9 mouse cellular contexts compared by ENCODE assay signal in genomic region chr17:49530215-49530614, GRCm38 (mm10). TPM values are rescaled to one million over a fixed set of nuclear protein-coding genes. Genes with fewer than 3 reads are reported as not detected.
DNase-seq lines count a peak whose midpoint lies in the region; ATAC-seq lines count a peak whose summit lies in the region.
"Had no signal": no experiment of that assay in that cellular context is flagged by ENCODE, and none has a peak within 500 bp of the region (broad histone marks: within the 10 kb centered on the region; RNA-seq: fewer than 3 reads in every experiment).

No protein-coding gene starts in this region.

- H3K27me3 ChIP-seq in heart, embryonic 11.5 days (ENCODE audit: control insufficient read depth, insufficient read depth, low read length), result no peaks in the 10 kb centered on the region; the same call in 1 of the 2 replicates
- H3K27me3 ChIP-seq: neural tube, embryonic 12.5 days had no signal

- H3K27ac ChIP-seq in heart, embryonic 11.5 days (ENCODE audit: low read depth, low read length), result no peak overlapping the region
- H3K27ac ChIP-seq: neural tube, embryonic 12.5 days had no signal

- ATAC-seq in heart, embryonic 11.5 days (replicated peaks; ENCODE audit: insufficient number of reproducible peaks, low FRiP score, low TSS enrichment), result no peak

- peak; percentile 44 for DNase-seq in gastrocnemius, postnatal 10 days
- DNase-seq in gastrocnemius, adult 8-10 months (ENCODE audit: low spot score in 2 of 2), result no peak
- peak; percentile 62 for DNase-seq in right cerebral cortex, postnatal 4 days
- DNase-seq in right cerebral cortex, postnatal 25 days, result no peak
- DNase-seq in cerebellum, adult 8-10 months, result peak; percentile 60
- peak; percentile 73 for DNase-seq in kidney, adult 9 months
- peak; percentile 79 for DNase-seq in mesoderm, embryonic 11.5 days (ENCODE audit: low read depth, low spot score)

- WGBS in heart, embryonic 11.5 days (ENCODE audit: insufficient replicate concordance), result 23% methylated on average over 3 of the region's 3 CpGs

- no peaks in the 10 kb centered on the region for H3K4me1 ChIP-seq in heart, embryonic 11.5 days (ENCODE audit: control insufficient read depth, insufficient read depth, low read length)
- H3K4me1 ChIP-seq: neural tube, embryonic 12.5 days had no signal

- H3K4me2 ChIP-seq in heart, embryonic 11.5 days, result no peak overlapping the region
- H3K4me2 ChIP-seq: neural tube, embryonic 12.5 days had no signal

- H3K9ac ChIP-seq in heart, embryonic 11.5 days (ENCODE audit: low read depth, low read length), result no peak overlapping the region
- H3K9ac ChIP-seq: neural tube, embryonic 12.5 days had no signal

- H3K36me3 ChIP-seq in heart, embryonic 11.5 days (ENCODE audit: control insufficient read depth, insufficient read depth, low read length), result no peaks in the 10 kb centered on the region; the same call in 1 of the 2 replicates

- H3K9me3 ChIP-seq in heart, embryonic 11.5 days (replicated peaks; ENCODE audit: control insufficient read depth, low read length), result no peaks in the 10 kb centered on the region
- H3K9me3 ChIP-seq: neural tube, embryonic 12.5 days had no signal

- no peak overlapping the region for H3K4me3 ChIP-seq in heart, embryonic 11.5 days (ENCODE audit: low read depth, low read length)
- H3K4me3 ChIP-seq: neural tube, embryonic 12.5 days had no signal

RNA-seq across cellular contexts. Expression of gene Daam2, which starts 33.9 kb away (rescaled TPM):
- 10 to 100 TPM; 13.1 to 13.4 TPM for total RNA-seq in gastrocnemius, postnatal 10 days (2021)
- total RNA-seq in gastrocnemius, adult 8-10 months (2022), result 1 to 10 TPM; 2.2 to 3.8 (median 2.6) TPM
- 4.5 and 5.7 TPM in 2 replicates for polyA plus RNA-seq in heart, embryonic 11.5 days (2014; fragmentation: Nextera tagmentation; extraction: Ambion mirVana)

Comparison
In these comparisons a context has a peak if more than half of its experiments do, and no peak if none do; other contexts are left out.
1. DNase-seq: peak in gastrocnemius, postnatal 10 days (single experiment), right cerebral cortex, postnatal 4 days (single experiment), cerebellum, adult 8-10 months (single experiment), kidney, adult 9 months (single experiment) and mesoderm, embryonic 11.5 days (single experiment); none in gastrocnemius, adult 8-10 months (0 of 2) and right cerebral cortex, postnatal 25 days (single experiment).